Mouse (Mus musculus) kidney, adult 11 months (tissue): ENCODE results near the gene Sapcd1.
"Not testable (repeated sequence)": the region's sequence is repeated elsewhere in the genome, so short reads cannot be mapped to it uniquely, and the experiment has no call there.

Experiments used
- DNase-seq: peaks from one replicate; pipeline ENCODE4 v3.0.0; 2022

Sapcd1 gene

GRCm38 (mm10) chr17:35004075-35004717 lies 23.6 kb downstream of the Sapcd1 start:
- DNase-seq = no peak

GRCm38 (mm10) chr17:35003022-35003838 lies 24.6 kb downstream of the Sapcd1 start:
- no peak for DNase-seq

- DNase-seq = no peak
Measured at GRCm38 (mm10) chr17:35002153-35002865, 25.5 kb downstream of the Sapcd1 start.

- no peak for DNase-seq
Measured at GRCm38 (mm10) chr17:35001452-35002152, 26.2 kb downstream of the Sapcd1 start.

- peak; percentile 83 for DNase-seq
Measured at GRCm38 (mm10) chr17:35000717-35001451, 26.9 kb downstream of the Sapcd1 start, which contains the start of gene Vars. TSS of gene Vars (plus strand) at chr17:35000987.

- DNase-seq = not testable (repeated sequence)
Measured at GRCm38 (mm10) chr17:34999871-35000716, 27.7 kb downstream of the Sapcd1 start.

- DNase-seq = no peak
Measured at GRCm38 (mm10) chr17:34998526-34999430, 29.0 kb downstream of the Sapcd1 start.

- DNase-seq = no peak
Measured at GRCm38 (mm10) chr17:34997142-34997483, 30.7 kb downstream of the Sapcd1 start.

GRCm38 (mm10) chr17:34996411-34997141 lies 31.2 kb downstream of the Sapcd1 start:
- DNase-seq = no peak

GRCm38 (mm10) chr17:34995927-34996326 lies 31.9 kb downstream of the Sapcd1 start:
- not testable (repeated sequence) for DNase-seq

GRCm38 (mm10) chr17:34995192-34995591 lies 32.6 kb downstream of the Sapcd1 start:
- not testable (repeated sequence) for DNase-seq

- no peak for DNase-seq
Measured at GRCm38 (mm10) chr17:34994751-34995150, 33.1 kb downstream of the Sapcd1 start.

GRCm38 (mm10) chr17:34984218-34984617 lies 43.6 kb downstream of the Sapcd1 start:
- DNase-seq = peak; percentile 2

- no peak for DNase-seq
Measured at GRCm38 (mm10) chr17:34982328-34982727, 45.5 kb downstream of the Sapcd1 start.

- peak; percentile 91 for DNase-seq
Measured at GRCm38 (mm10) chr17:34981690-34982180, 46.1 kb downstream of the Sapcd1 start, which contains the start of gene Lsm2. TSS of gene Lsm2 (plus strand) at chr17:34981862.

- peak; percentile 69 for DNase-seq
Measured at GRCm38 (mm10) chr17:34980655-34981054, 47.2 kb downstream of the Sapcd1 start.

- no peak for DNase-seq
Measured at GRCm38 (mm10) chr17:34979631-34980030, 48.2 kb downstream of the Sapcd1 start.

GRCm38 (mm10) chr17:34978239-34978638 lies 49.6 kb downstream of the Sapcd1 start:
- peak; percentile 14 for DNase-seq

GRCm38 (mm10) chr17:34977000-34977399 lies 50.8 kb downstream of the Sapcd1 start:
- peak; percentile 3 for DNase-seq
